Mouse (Mus musculus) right cerebral cortex, postnatal 25 days (tissue): ENCODE measurements at regions not wholly inside any gene's neighbourhood (a gene's known extent, or its start where the extent isn't known, plus 50 kb on each side); places are given as distances from the start of the nearest gene placed in this dataset.

Experiments used
- DNase-seq: peaks from one replicate; pipeline ENCODE4 v3.0.0; 2022

GRCm38 (mm10) chr13:110599666-110600065 lies 204.8 kb downstream of the Plk2 start:
- DNase-seq = no peak

GRCm38 (mm10) chr13:110600377-110600776 lies 205.5 kb downstream of the Plk2 start:
- DNase-seq = no peak

- DNase-seq = no peak
Measured at GRCm38 (mm10) chr13:110601352-110601751, 206.5 kb downstream of the Plk2 start.

GRCm38 (mm10) chr13:110601840-110602239 lies 207.0 kb downstream of the Plk2 start:
- no peak for DNase-seq

GRCm38 (mm10) chr13:110602894-110603293 lies 208.0 kb downstream of the Plk2 start:
- no peak for DNase-seq

GRCm38 (mm10) chr13:110619010-110619409 lies 224.2 kb downstream of the Plk2 start:
- DNase-seq = peak; percentile 70

GRCm38 (mm10) chr13:110627136-110627535 lies 232.3 kb downstream of the Plk2 start:
- DNase-seq = peak; percentile 44

GRCm38 (mm10) chr13:110627732-110628131 lies 232.9 kb downstream of the Plk2 start:
- peak; percentile 84 for DNase-seq

GRCm38 (mm10) chr13:110628201-110628600 lies 233.4 kb downstream of the Plk2 start:
- no peak for DNase-seq

GRCm38 (mm10) chr13:110633261-110633781 lies 238.5 kb downstream of the Plk2 start:
- DNase-seq = no peak

- DNase-seq = no peak
Measured at GRCm38 (mm10) chr13:110633899-110634298, 239.1 kb downstream of the Plk2 start.

GRCm38 (mm10) chr13:110642792-110643191 lies 247.9 kb downstream of the Plk2 start:
- DNase-seq = no peak

GRCm38 (mm10) chr13:110643198-110643896 lies 248.5 kb downstream of the Plk2 start:
- no peak for DNase-seq

- DNase-seq = no peak
Measured at GRCm38 (mm10) chr13:110643897-110644213, 249.0 kb downstream of the Plk2 start.

- no peak for DNase-seq
Measured at GRCm38 (mm10) chr13:110649378-110649777, 254.5 kb downstream of the Plk2 start.

GRCm38 (mm10) chr13:110649870-110650497 lies 255.1 kb downstream of the Plk2 start:
- no peak for DNase-seq

GRCm38 (mm10) chr13:110652201-110652600 lies 257.4 kb downstream of the Plk2 start:
- DNase-seq = no peak

GRCm38 (mm10) chr13:110665073-110665800 lies 270.4 kb downstream of the Plk2 start:
- DNase-seq = no peak

GRCm38 (mm10) chr13:110667276-110667956 lies 272.6 kb downstream of the Plk2 start:
- no peak for DNase-seq

- DNase-seq = no peak
Measured at GRCm38 (mm10) chr13:110673536-110673935, 278.7 kb downstream of the Plk2 start.

- no peak for DNase-seq
Measured at GRCm38 (mm10) chr13:110683259-110684041, 288.6 kb downstream of the Plk2 start.

- DNase-seq = no peak
Measured at GRCm38 (mm10) chr13:110688796-110689195, 293.9 kb downstream of the Plk2 start.
